Mouse (Mus musculus) kidney, adult 8-10 months (tissue): ENCODE data around the gene Npr1.

Experiments used
- DNase-seq, 2 experiments: peaks; one replicate each; pipeline ENCODE4 v3.0.0; 2022

The Npr1 gene

GRCm38 (mm10) chr3:90433381-90434020, 32.2 kb downstream of the Npr1 start, which contains the start of gene Ints3:
Gene Ints3 (minus strand): TSS chr3:90433622.
- peak; percentile 100 for DNase-seq

- DNase-seq, result peak in 1 of 2 experiments; percentile 46
These were observed 32.9 kb downstream of the Npr1 start for GRCm38 (mm10) chr3:90432811-90433219.

GRCm38 (mm10) chr3:90432348-90432747, 33.3 kb downstream of the Npr1 start:
- DNase-seq, result no peak

GRCm38 (mm10) chr3:90429576-90429975, 36.1 kb downstream of the Npr1 start:
- no peak for DNase-seq

GRCm38 (mm10) chr3:90428186-90428585, 37.5 kb downstream of the Npr1 start:
- DNase-seq, result no peak

- DNase-seq, result peak in 1 of 2 experiments; percentile 21
These were observed 38.1 kb downstream of the Npr1 start for GRCm38 (mm10) chr3:90427574-90427973.

- DNase-seq, result no peak
These were observed 40.2 kb downstream of the Npr1 start for GRCm38 (mm10) chr3:90425499-90425898.

GRCm38 (mm10) chr3:90423549-90423948, 42.1 kb downstream of the Npr1 start:
- no peak for DNase-seq

GRCm38 (mm10) chr3:90420696-90421095, 45.0 kb downstream of the Npr1 start:
- DNase-seq, result no peak

- DNase-seq, result no peak
These were observed 52.7 kb downstream of the Npr1 start for GRCm38 (mm10) chr3:90413011-90413396.

- peak; percentile 51 to 67 for DNase-seq
These were observed 53.2 kb downstream of the Npr1 start for GRCm38 (mm10) chr3:90412312-90413010.

GRCm38 (mm10) chr3:90408721-90409120, 56.9 kb downstream of the Npr1 start:
- DNase-seq, result no peak

GRCm38 (mm10) chr3:90406414-90406813, 59.3 kb downstream of the Npr1 start:
- no peak for DNase-seq

- no peak for DNase-seq
These were observed 61.1 kb downstream of the Npr1 start for GRCm38 (mm10) chr3:90404609-90405008.

GRCm38 (mm10) chr3:90404121-90404520, 61.5 kb downstream of the Npr1 start:
- DNase-seq, result no peak

GRCm38 (mm10) chr3:90400993-90401392, 64.7 kb downstream of the Npr1 start:
- no peak for DNase-seq
